Mouse (Mus musculus) neural tube, embryonic 12.5 days (tissue): ENCODE results near the gene Sf3a3. TPM values are rescaled to one million over a fixed set of nuclear protein-coding genes. Genes with fewer than 3 reads are reported as not detected.
"Not testable (repeated sequence)": the region's sequence is repeated elsewhere in the genome, so short reads cannot be mapped to it uniquely, and the experiment has no call there.

Source experiments
- ATAC-seq: fragments of 200-750 bp; cut with Nextera tagmentation; 2 replicates; pipeline ENCODE4 v1.8.0; 2017; ENCODE audit warnings: low read depth, mild to moderate bottlenecking, moderate TSS enrichment, moderate library complexity; ENCODE audit not compliant: low FRiP score
- H3K27ac ChIP-seq: fragments of 300-500 bp; sonication (generic); 2 replicates; pipeline ENCODE4 v1.5.1; 2016
- H3K27me3 ChIP-seq: fragments of 300-500 bp; sonication (generic); replicated peaks from 2 replicates; pipeline ENCODE4 v1.6.1; 2016; ENCODE audit warnings: mild to moderate bottlenecking
- H3K36me3 ChIP-seq: fragments of 300-500 bp; sonication (generic); 2 replicates; pipeline ENCODE4 v1.6.1; 2016; ENCODE audit warnings: mild to moderate bottlenecking
- H3K4me1 ChIP-seq: fragments of 300-500 bp; sonication (generic); 2 replicates; pipeline ENCODE4 v1.6.1; 2016
- H3K4me2 ChIP-seq: fragments of 300-500 bp; sonication (generic); replicated peaks from 2 replicates; pipeline ENCODE4 v1.6.1; 2016; ENCODE audit warnings: mild to moderate bottlenecking
- H3K4me3 ChIP-seq: fragments of 300-500 bp; sonication (generic); 2 replicates; pipeline ENCODE4 v1.5.1; 2016
- H3K9ac ChIP-seq: fragments of 300-500 bp; sonication (generic); 2 replicates; pipeline ENCODE4 v1.6.1; 2016; ENCODE audit warnings: mild to moderate bottlenecking
- H3K9me3 ChIP-seq: fragments of 300-500 bp; sonication (generic); 2 replicates; pipeline ENCODE4 v1.6.1; 2016; ENCODE audit warnings: mild to moderate bottlenecking
- WGBS: fragments of 180-500 bp; shearing (Covaris S2); methylation state at CpG from one replicate; pipeline ENCODE4 v1.1.7; 2016; 5-methylcytosine and 5-hydroxymethylcytosine counted together
- polyA plus RNA-seq: library from polyadenylated mRNA; unstranded; fragments of >200 nt; fragmentation: Nextera tagmentation; extraction: Ambion mirVana; gene quantifications from 2 replicates; pipeline ENCODE4 v1.2.1, GENCODE M21; 2016

Gene Sf3a3
- polyA plus RNA-seq, 1 experiment from 2014 or later, result 162 TPM

GRCm38 (mm10) chr4:124712618-124713017 lies 2.0 kb upstream of the Sf3a3 start:
- Histone ChIP-seq H3K27ac (no peak overlapping the region), H3K4me1 (peaks cover 26% of the 10 kb centered on the region)
- 83% methylated on average over 6 of the region's 6 CpGs for whole genome bisulfite sequencing

DNA sequence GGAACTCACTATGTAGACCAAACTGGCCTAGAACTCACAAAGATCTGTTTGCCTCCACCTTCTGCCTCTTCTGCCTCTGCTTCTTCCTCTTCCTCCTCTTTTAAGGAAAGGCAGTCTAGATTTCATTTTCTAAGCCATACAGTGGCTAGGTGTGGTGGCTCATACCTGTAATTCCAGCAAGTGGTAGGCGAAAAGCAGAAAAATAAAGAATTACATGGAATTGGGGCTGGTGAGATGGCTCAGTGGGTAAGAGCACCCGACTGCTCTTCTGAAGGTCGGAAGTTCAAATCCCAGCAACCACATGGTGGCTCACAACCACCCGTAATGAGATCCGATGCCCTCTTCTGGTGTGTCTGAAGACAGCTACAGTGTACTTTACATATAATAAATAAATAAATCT lies 726 bp upstream of the Sf3a3 start:
- not testable (repeated sequence) for H3K4me3 ChIP-seq, H3K9me3 ChIP-seq, H3K27ac ChIP-seq, H3K9ac ChIP-seq, ATAC-seq, H3K4me2 ChIP-seq
- H3K36me3 ChIP-seq, result peaks cover 22% of the 10 kb centered on the region
- H3K4me1 ChIP-seq, result peaks cover 21% of the 10 kb centered on the region
- peaks cover 14% of the 10 kb centered on the region for H3K27me3 ChIP-seq
- 77% methylated on average over 5 of the region's 5 CpGs for WGBS

More at GRCm38 (mm10) chr4:124712618-124713017, 2.0 kb upstream of the Sf3a3 start:
- Histone ChIP-seq H3K27me3 (peaks cover 19% of the 10 kb centered on the region), H3K9me3 (no peaks in the 10 kb centered on the region), H3K9ac (no peak overlapping the region), H3K36me3 (peaks cover 11% of the 10 kb centered on the region), H3K4me3 (no peak overlapping the region), H3K4me2 (no peak overlapping the region)
- no peak for ATAC-seq

GRCm38 (mm10) chr4:124719101-124719500 lies 4.5 kb downstream of the Sf3a3 start:
- Histone ChIP-seq H3K36me3 (peaks cover 70% of the 10 kb centered on the region), H3K9me3 (no peaks in the 10 kb centered on the region), H3K4me1 (peaks cover 8% of the 10 kb centered on the region), H3K27ac (no peak overlapping the region), H3K9ac (no peak overlapping the region), H3K27me3 (no peaks in the 10 kb centered on the region), H3K4me2 (no peak overlapping the region), H3K4me3 (no peak overlapping the region)
- 93% methylated on average over 4 of the region's 4 CpGs for WGBS
- no peak for ATAC-seq

DNA sequence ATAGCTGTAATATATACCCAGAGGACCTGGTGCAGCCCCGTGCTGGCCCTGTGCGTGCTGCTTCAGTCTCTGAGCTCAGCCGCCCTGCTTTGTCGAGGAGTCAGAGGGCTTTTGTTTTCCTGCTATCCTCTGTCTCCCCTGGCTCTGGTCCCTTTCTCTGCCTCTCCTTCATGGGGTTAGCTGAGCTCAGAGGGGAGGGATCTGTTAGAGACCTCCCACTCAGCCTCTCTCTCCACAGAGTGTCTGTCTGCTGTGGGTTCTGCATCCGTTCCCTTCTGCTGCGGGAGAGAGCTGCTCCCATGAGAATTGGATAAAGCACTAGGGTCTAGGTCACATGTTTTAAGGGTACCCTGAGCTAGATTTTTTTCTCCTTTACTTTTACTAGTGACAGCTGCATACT lies 11.5 kb downstream of the Sf3a3 start:
- H3K4me2 ChIP-seq, result no peak overlapping the region
- no peak overlapping the region for H3K9ac ChIP-seq
- WGBS, result 92% methylated on average over 6 of the region's 6 CpGs
- ATAC-seq, result no peak
- no peak overlapping the region for H3K4me3 ChIP-seq
- H3K9me3 ChIP-seq, result no peaks in the 10 kb centered on the region
- H3K27me3 ChIP-seq, result no peaks in the 10 kb centered on the region
- H3K27ac ChIP-seq, result no peak overlapping the region
- H3K36me3 ChIP-seq, result peaks cover 94% of the 10 kb centered on the region
- H3K4me1 ChIP-seq, result no peaks in the 10 kb centered on the region

DNA sequence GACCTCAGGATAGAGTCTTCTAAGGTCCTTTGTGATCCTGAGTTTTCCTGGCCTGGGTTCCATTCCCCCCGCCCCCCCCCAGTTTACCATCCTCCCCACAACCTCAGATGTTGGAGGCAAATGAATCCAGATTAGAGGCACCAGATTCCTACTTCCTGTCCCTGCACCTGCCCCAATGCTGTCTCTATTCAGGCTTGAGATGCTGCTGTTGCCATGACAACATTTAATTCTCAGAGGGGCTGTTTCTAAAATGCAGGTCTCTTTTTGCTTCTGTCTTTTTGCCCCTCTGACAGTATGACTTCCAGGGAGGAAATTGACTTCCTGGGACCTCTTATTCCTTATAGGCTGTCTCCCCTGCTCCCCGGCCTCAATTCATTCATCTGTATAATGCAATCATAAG lies 22.4 kb downstream of the Sf3a3 start:
- WGBS, result 65% methylated on average over 2 of the region's 2 CpGs
- H3K27ac ChIP-seq, result no peak overlapping the region
- no peak for ATAC-seq

GRCm38 (mm10) chr4:124737486-124737885 lies 22.9 kb downstream of the Sf3a3 start:
- H3K27me3 ChIP-seq, result no peaks in the 10 kb centered on the region
- H3K9ac ChIP-seq, result no peak overlapping the region
- no peaks in the 10 kb centered on the region for H3K9me3 ChIP-seq
- peaks cover 13% of the 10 kb centered on the region for H3K36me3 ChIP-seq
- peaks cover 20% of the 10 kb centered on the region for H3K4me1 ChIP-seq
- no peak for ATAC-seq
- no peak overlapping the region for H3K4me2 ChIP-seq
- H3K27ac ChIP-seq, result no peak overlapping the region
- no peak overlapping the region for H3K4me3 ChIP-seq
- WGBS, result 80% methylated on average over 5 of the region's 5 CpGs

More for the DNA sequence above, 22.4 kb downstream of the Sf3a3 start:
- Histone ChIP-seq H3K4me2 (0 out of 2 replicates have a peak overlapping the region, but pooled peaks have one; percentile 7), H3K27me3 (no peaks in the 10 kb centered on the region), H3K9me3 (no peaks in the 10 kb centered on the region), H3K36me3 (peaks cover 18% of the 10 kb centered on the region), H3K4me3 (no peak overlapping the region), H3K4me1 (peaks cover 15% of the 10 kb centered on the region), H3K9ac (no peak overlapping the region)

GRCm38 (mm10) chr4:124738013-124738412 lies 23.4 kb downstream of the Sf3a3 start:
- no peak overlapping the region for H3K4me3 ChIP-seq
- ATAC-seq, result no peak
- H3K4me2 ChIP-seq, result no peak overlapping the region
- 63% methylated on average over 4 of the region's 4 CpGs for WGBS
- H3K9me3 ChIP-seq, result no peaks in the 10 kb centered on the region
- no peak overlapping the region for H3K9ac ChIP-seq
- peaks cover 8% of the 10 kb centered on the region for H3K36me3 ChIP-seq
- H3K27me3 ChIP-seq, result no peaks in the 10 kb centered on the region
- H3K27ac ChIP-seq, result no peak overlapping the region
- peaks cover 20% of the 10 kb centered on the region for H3K4me1 ChIP-seq

DNA sequence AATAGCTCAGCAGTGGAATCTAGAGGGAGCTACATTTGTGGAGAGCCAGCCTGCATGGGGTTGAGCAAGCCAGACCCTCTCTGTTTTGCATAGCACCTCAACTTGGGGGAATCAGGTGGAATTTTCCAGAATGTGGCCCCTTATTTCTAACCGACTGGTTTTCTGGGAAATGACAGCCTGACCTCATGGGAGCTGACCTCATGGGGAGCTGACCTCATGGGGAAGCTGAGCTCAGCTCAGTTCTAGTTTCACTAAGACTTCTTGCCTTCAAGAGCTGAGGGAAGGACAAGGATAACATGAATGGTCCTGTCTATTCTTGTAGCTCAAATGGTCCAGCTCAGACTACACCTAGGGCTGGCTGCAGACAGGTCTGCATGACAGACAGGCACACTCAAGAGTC lies 24.2 kb downstream of the Sf3a3 start:
- Histone ChIP-seq H3K9ac (no peak overlapping the region), H3K36me3 (no peaks in the 10 kb centered on the region; the same call in 1 of the 2 replicates), H3K9me3 (no peaks in the 10 kb centered on the region), H3K27me3 (no peaks in the 10 kb centered on the region), H3K4me1 (peaks cover 20% of the 10 kb centered on the region), H3K27ac (no peak overlapping the region), H3K4me2 (no peak overlapping the region), H3K4me3 (no peak overlapping the region)
- 66% methylated on average over 1 of the region's 1 CpGs for WGBS
- ATAC-seq, result no peak

DNA sequence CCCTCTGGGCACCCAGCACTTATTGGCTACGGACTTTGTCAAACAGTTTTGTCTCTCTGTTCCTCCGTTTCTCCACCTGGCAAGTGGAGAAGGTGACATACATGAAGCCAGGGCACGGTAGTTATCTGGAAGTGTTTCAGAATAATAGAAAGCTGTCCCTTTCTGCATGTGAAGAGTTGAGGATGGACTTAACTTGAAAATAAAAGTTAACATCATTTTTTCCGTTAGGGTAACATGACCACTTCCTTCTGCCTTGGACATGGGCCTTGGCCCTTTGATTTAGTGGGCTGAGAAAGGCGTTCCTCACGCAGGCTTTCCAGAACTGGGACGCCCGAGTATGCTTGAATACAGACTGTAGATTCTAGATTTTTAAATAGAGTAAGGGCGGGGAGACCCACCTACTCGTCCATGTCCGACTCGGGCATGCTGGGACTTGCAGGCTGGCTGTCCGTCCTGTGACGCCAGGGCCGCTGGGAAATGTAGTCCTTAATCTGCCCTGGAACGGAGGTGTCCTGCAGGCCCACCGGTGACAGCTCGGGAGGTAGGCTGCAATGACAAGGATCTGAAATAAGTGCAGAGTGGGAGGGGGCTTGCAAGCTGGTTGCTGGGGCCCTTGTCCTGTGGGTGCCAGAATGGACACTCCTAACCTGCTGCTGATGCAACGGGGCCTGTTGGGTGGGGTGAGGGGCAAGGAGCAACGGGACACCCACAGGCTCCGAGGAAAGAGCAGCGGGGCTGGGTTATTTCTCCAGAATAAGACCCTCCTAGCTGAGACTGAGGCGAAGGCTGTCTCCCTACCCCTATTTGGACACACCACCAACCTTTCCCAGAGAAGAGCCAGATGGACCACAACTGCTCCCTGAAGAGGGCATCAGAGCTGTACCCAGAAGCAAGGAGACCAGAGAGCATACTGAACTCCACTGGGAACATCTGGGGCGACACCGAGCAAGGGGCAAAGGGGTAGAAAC lies 27.1 kb downstream of the Sf3a3 start, which contains the start of gene Inpp5b:
Gene Inpp5b (plus strand): TSS at position 475 of the 968 bp plus-strand sequence.
- no peaks in the 10 kb centered on the region for H3K36me3 ChIP-seq
- H3K27me3 ChIP-seq, result no peaks in the 10 kb centered on the region
- ATAC-seq, result peak; percentile 91
- 18% methylated on average over 25 of the region's 25 CpGs for WGBS
- peaks cover 18% of the 10 kb centered on the region for H3K4me1 ChIP-seq
- H3K9ac ChIP-seq, result peak within 1 kb of the TSS; percentile 64
- peak within 1 kb of the TSS; percentile 79 for H3K4me2 ChIP-seq
- no peaks in the 10 kb centered on the region for H3K9me3 ChIP-seq
- H3K4me3 ChIP-seq, result peak within 1 kb of the TSS; percentile 54
- H3K27ac ChIP-seq, result no peak within 1 kb of the TSS

- ATAC-seq, result no peak
- Histone ChIP-seq H3K27me3 (no peaks in the 10 kb centered on the region), H3K4me2 (no peak overlapping the region; the same call in 1 of the 2 replicates), H3K4me3 (no peak overlapping the region), H3K9me3 (no peaks in the 10 kb centered on the region), H3K27ac (no peak overlapping the region), H3K4me1 (peaks cover 12% of the 10 kb centered on the region), H3K36me3 (no peaks in the 10 kb centered on the region), H3K9ac (no peak overlapping the region)
- 91% methylated on average over 11 of the region's 11 CpGs for WGBS
Observed at GRCm38 (mm10) chr4:124742839-124743238, 28.3 kb downstream of the Sf3a3 start.

DNA sequence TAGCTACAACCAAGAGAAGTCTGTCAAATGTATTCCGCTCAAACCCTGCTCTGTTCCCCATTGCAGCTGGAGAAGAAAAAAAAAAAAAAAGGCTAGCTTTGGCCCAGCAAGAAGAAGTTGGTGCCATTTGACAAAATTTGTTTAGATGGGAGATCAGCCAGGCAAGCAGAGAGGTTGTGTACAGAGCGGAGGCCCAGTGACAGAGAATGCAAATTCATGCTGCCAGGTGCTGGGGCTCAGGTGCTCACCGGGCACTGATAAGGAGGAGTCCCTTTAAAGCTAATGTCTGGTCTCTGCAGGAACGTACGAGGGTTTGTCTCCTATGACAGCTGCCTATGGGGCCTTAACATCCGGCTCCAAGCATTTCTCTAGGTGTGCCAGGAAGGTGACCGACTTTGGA lies 32.0 kb downstream of the Sf3a3 start:
- WGBS, result 83% methylated on average over 7 of the region's 7 CpGs
- H3K36me3 ChIP-seq, result no peaks in the 10 kb centered on the region
- no peak overlapping the region for H3K4me3 ChIP-seq
- no peaks in the 10 kb centered on the region; the same call in 1 of the 2 replicates for H3K27me3 ChIP-seq
- H3K9ac ChIP-seq, result no peak overlapping the region
- no peaks in the 10 kb centered on the region for H3K9me3 ChIP-seq
- H3K4me1 ChIP-seq, result peaks cover 11% of the 10 kb centered on the region
- no peak overlapping the region for H3K4me2 ChIP-seq
- H3K27ac ChIP-seq, result no peak overlapping the region
- ATAC-seq, result no peak

DNA sequence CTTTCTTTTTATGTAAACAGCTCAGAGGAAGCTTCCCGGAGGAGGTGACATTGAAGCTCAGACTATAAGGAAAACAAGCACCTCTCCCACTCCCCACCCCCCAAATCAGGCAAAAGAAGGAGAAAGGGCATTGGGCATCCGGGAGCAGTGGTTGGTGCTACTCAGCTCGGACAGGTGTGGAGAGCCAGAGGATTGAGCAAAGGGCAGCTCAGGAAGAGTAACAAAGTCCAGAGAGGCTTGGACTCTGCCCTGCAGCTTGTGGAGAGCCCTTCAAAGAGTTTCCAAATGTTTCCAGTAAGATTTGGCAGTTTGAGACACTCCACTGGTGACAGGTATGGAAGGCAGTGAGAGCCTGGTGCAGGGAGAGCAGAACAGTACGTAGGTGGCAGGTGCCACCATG lies 33.3 kb downstream of the Sf3a3 start:
- H3K4me3 ChIP-seq, result no peak overlapping the region
- H3K9me3 ChIP-seq, result no peaks in the 10 kb centered on the region
- WGBS, result 61% methylated on average over 4 of the region's 4 CpGs
- no peak overlapping the region for H3K27ac ChIP-seq
- H3K27me3 ChIP-seq, result no peaks in the 10 kb centered on the region; the same call in 1 of the 2 replicates
- H3K36me3 ChIP-seq, result no peaks in the 10 kb centered on the region
- H3K4me1 ChIP-seq, result peaks cover 13% of the 10 kb centered on the region
- H3K4me2 ChIP-seq, result no peak overlapping the region
- no peak for ATAC-seq
- no peak overlapping the region for H3K9ac ChIP-seq
